Mouse (Mus musculus) embryonic fibroblast, embryonic 13.5 days (primary cell): Measurements from ENCODE around the gene Milr1.

Source experiments
- CTCF ChIP-seq: IDR thresholded peaks from 2 replicates; pipeline ENCODE4 v1.5.1; 2011; ENCODE audit warnings: mild to moderate bottlenecking, control low read depth, low read length, moderate library complexity, borderline replicate concordance; ENCODE audit not compliant: insufficient read depth
- POLR2A ChIP-seq: IDR thresholded peaks from 2 replicates; pipeline ENCODE4 v1.6.1; 2011; ENCODE audit warnings: low read depth, mild to moderate bottlenecking, control low read depth, low read length, moderate library complexity

DNA sequence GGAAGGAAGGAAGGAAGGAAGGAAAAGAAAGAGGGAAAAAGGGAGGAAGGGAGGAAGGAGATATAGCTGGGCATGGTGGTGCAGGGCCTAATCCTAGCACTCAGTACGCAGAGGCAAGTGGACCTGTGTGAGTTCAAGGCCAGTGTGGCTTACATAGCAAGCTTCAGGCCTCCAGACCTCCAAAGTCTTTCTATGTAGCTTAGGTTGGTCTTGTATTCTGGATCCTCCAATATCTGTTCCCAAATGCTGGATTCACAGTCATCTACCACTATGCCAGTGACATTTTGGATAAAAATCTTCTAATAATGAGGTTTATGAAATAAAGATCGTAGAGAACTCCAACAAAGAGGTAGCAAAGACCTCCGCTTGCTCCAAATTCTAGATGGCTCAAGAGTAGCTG is 9.2 kb upstream of the Milr1 start:
- TF ChIP-seq CTCF (no peak), POLR2A (no peak)
